Mouse (Mus musculus) small intestine, adult 2 months (tissue): ENCODE measurements at regions not wholly inside any gene's neighbourhood (a gene's known extent, or its start where the extent isn't known, plus 50 kb on each side); places are given as distances from the start of the nearest gene placed in this dataset.

Experiments used
- H3K27ac ChIP-seq: fragments of 200-500 bp; 2 replicates; pipeline ENCODE4 v1.5.1; 2012; ENCODE audit warnings: low read depth, low read length, control low read depth, inconsistent platforms; ENCODE audit not compliant: insufficient read depth
- H3K27me3 ChIP-seq: fragments of 200-500 bp; 2 replicates; pipeline ENCODE4 v1.6.1; 2012; ENCODE audit warnings: mild to moderate bottlenecking, moderate library complexity, low read length, inconsistent platforms; ENCODE audit not compliant: control insufficient read depth, insufficient read depth
- H3K36me3 ChIP-seq: fragments of 200-500 bp; 2 replicates; pipeline ENCODE4 v1.6.1; 2012; ENCODE audit warnings: mild to moderate bottlenecking, low read length, control low read depth, inconsistent platforms; ENCODE audit not compliant: control insufficient read depth, insufficient read depth
- H3K4me1 ChIP-seq: fragments of 200-500 bp; 2 replicates; pipeline ENCODE4 v1.6.1; 2012; ENCODE audit warnings: low read length, inconsistent platforms, mixed read lengths; ENCODE audit not compliant: control insufficient read depth, insufficient read depth, insufficient read length
- H3K4me3 ChIP-seq: fragments of 200-500 bp; 2 replicates; pipeline ENCODE4 v1.5.1; 2012; ENCODE audit warnings: low read depth, mild to moderate bottlenecking, control low read depth, inconsistent platforms, low read length, moderate library complexity
- CTCF ChIP-seq: fragments of 200-500 bp; IDR thresholded peaks from 2 replicates; pipeline ENCODE4 v1.5.1; 2012; ENCODE audit warnings: low read depth, mild to moderate bottlenecking, control low read depth, inconsistent platforms, low read length, moderate library complexity, mixed read lengths; ENCODE audit not compliant: insufficient replicate concordance, insufficient read length; ENCODE audit errors: extremely low read depth
- POLR2A ChIP-seq: fragments of 200-500 bp; IDR thresholded peaks from 2 replicates; pipeline ENCODE4 v1.6.1; 2012; ENCODE audit warnings: low read depth, mild to moderate bottlenecking, control low read depth, inconsistent platforms, low read length, moderate library complexity
- WGBS: fragments of 180-500 bp; shearing (Covaris S2); methylation state at CpG from one replicate; pipeline ENCODE4 v1.1.7; 2018; 5-methylcytosine and 5-hydroxymethylcytosine counted together

DNA sequence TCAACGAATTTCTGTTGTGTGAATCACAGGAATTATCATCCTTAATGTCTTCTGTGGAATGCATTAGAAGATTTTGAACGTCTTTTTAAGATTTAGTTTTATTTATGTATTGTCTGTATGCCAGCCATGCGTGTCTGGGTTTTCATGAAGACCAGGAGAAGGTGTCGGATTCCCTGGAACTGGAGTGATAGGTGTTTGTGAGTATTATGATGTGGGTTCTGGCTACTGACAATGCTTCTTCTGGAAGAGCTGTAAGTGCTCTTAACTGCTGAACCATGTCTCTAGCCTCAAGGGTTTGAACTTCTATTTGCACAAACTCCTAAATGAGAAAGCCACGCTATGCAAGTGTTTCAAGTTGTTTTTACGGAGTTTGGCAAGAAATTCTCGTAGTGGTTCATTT lies 296.5 kb downstream of the Sdhaf3 start:
- Histone ChIP-seq H3K27me3 (no peaks in the 10 kb centered on the region), H3K4me1 (no peaks in the 10 kb centered on the region), H3K4me3 (no peak overlapping the region), H3K36me3 (no peaks in the 10 kb centered on the region), H3K27ac (no peak overlapping the region)
- TF ChIP-seq POLR2A (no peak), CTCF (no peak)
- 63% methylated on average over 7 of the region's 7 CpGs for WGBS

DNA sequence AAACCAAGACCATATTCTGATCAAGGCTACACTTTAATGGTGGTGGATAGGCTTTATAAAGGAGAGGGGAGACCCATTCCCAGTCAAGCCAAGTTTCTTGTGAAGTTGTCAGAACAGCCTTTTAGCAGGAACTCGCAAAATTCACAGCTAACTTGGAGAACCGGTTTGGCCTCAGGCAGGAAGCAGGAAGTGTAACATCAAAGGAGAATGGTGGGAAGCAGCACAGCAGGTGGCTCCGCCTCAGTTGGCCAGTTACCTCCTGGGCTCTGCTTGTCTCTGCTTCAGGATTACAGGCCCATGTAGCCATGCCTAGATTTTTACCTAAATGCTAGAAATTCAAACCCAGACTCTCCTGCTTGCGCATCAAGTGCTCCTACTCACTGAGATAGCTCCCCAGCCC lies 277.2 kb upstream of the Tac1 start:
- TF ChIP-seq CTCF: no peak
- TF ChIP-seq POLR2A: no peak
- 33% methylated on average over 4 of the region's 4 CpGs for WGBS
- Histone ChIP-seq H3K27me3 (no peaks in the 10 kb centered on the region), H3K4me1 (no peaks in the 10 kb centered on the region), H3K4me3 (no peak overlapping the region), H3K36me3 (no peaks in the 10 kb centered on the region), H3K27ac (no peak overlapping the region)

DNA sequence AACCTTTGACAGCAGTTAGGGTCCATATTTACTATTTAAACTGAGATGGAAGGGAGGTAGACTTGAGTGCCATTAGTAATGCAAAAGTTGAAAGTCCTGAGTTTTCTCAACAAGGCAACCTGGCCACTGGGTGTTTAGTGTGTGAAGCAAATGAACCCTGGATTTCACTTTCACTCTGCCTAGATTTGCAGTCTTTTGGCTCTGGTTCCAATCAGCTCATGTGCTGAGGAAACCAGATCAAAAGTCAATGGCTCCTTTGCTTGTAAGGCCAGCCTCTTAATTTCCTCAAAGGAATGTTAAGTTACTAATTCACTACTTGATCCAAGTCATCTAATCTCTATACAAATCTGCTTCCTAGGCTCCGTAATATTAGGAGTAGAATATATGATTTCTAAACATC lies 247.7 kb upstream of the Tac1 start:
- WGBS: 63% methylated on average over 1 of the region's 1 CpGs
- TF ChIP-seq CTCF (no peak), POLR2A (no peak)
- no peaks in the 10 kb centered on the region for H3K27me3 ChIP-seq
- H3K27ac ChIP-seq: no peak overlapping the region
- no peak overlapping the region for H3K4me3 ChIP-seq
- H3K4me1 ChIP-seq: peaks cover 3% of the 10 kb centered on the region; the same call in 1 of the 2 replicates
- H3K36me3 ChIP-seq: no peaks in the 10 kb centered on the region

DNA sequence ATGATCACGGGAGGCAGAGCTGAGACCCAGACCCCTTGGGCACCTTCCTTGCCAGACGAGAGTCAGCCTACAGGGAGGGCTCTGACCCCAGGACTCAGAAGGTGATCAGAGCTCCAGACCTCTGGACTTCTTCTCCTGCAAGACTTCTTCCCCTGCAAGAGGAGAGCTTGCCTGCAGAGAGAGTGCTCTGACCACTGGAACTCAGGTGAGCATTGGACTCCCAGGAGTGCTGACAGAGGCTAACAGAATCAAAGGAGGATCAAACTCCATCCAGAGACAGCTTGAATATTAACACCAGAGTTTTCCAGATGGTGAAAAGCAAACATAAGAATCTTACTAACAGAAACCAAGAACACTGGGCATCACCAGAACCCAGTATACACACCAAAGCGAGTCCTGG lies 241.2 kb upstream of the Tac1 start:
- TF ChIP-seq CTCF (no peak), POLR2A (no peak)
- WGBS: 72% methylated on average over 3 of the region's 3 CpGs

DNA sequence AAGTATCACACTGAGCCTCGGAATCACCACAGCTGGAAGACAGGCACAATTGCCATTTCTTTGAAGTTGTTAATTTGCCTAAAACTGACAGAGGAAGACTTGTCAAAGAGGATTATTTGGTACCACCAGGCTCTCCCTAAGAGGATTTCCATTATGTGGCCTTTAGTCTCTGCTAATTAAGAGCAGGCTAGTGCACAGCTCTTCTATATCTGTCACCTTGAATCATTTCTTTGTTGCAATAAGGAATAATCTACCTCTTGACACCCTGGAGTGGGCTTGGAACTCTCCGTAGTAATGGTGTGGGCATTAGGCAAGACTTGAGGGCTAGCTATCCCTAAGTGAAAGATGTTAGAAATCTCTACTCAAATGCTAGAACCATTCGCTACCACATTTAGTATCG lies 227.7 kb upstream of the Tac1 start:
- no peaks in the 10 kb centered on the region for H3K4me1 ChIP-seq
- no peaks in the 10 kb centered on the region for H3K36me3 ChIP-seq
- 68% methylated on average over 4 of the region's 4 CpGs for WGBS
- TF ChIP-seq CTCF (no peak), POLR2A (no peak)
- H3K27ac ChIP-seq: no peak overlapping the region
- no peak overlapping the region for H3K4me3 ChIP-seq
- no peaks in the 10 kb centered on the region for H3K27me3 ChIP-seq

More for the DNA sequence above, 241.2 kb upstream of the Tac1 start:
- Histone ChIP-seq H3K27ac (no peak overlapping the region), H3K4me3 (no peak overlapping the region), H3K4me1 (no peaks in the 10 kb centered on the region), H3K27me3 (no peaks in the 10 kb centered on the region), H3K36me3 (no peaks in the 10 kb centered on the region)

DNA sequence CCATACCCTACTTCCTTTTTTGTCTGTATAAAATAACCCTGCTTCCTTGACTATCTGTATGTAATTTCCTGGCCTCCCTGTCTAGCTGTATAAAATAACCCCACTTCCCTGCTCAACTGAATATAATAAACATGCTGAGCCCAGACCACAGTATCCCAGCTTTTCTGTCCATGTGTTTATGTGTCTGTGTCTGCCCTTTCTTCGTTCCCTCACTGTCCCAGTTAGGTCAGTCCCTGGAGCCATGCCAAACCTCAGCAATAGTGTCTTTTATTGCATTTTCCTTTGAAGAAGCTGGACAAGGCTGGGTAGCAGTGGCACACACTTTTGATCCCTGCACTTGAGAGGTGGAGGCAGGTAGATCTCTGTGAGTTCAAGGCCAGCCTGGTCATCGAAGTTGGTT lies 198.0 kb upstream of the Tac1 start:
- no peak for TF ChIP-seq POLR2A
- no peak for TF ChIP-seq CTCF
- H3K27me3 ChIP-seq: no peaks in the 10 kb centered on the region
- H3K4me1 ChIP-seq: no peaks in the 10 kb centered on the region
- 34% methylated on average over 2 of the region's 2 CpGs for WGBS
- no peaks in the 10 kb centered on the region for H3K36me3 ChIP-seq
- H3K4me3 ChIP-seq: no peak overlapping the region
- H3K27ac ChIP-seq: no peak overlapping the region

DNA sequence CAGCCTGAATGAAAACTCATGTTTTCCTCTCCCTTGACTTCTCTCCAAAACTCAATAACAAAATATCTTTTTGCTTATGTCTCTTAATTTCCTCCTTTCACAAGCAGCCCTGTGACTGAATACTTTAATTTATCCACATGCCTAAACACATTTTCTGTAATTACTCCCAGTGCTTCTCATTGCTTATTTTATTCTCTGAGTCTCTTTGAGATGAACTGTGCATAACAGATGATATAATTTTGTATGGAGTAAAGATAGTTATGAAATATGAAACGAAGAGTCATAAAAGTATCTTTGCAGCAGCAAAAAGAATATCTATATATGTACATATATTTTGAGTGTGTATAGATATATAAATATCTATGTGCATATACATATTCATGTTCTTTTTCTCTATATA lies 187.5 kb upstream of the Tac1 start:
- TF ChIP-seq POLR2A: no peak
- TF ChIP-seq CTCF: no peak
- no peaks in the 10 kb centered on the region for H3K27me3 ChIP-seq
- no peak overlapping the region for H3K27ac ChIP-seq
- no peaks in the 10 kb centered on the region for H3K4me1 ChIP-seq
- no peak overlapping the region for H3K4me3 ChIP-seq
- WGBS: 69% methylated on average over 1 of the region's 1 CpGs
- no peaks in the 10 kb centered on the region for H3K36me3 ChIP-seq

DNA sequence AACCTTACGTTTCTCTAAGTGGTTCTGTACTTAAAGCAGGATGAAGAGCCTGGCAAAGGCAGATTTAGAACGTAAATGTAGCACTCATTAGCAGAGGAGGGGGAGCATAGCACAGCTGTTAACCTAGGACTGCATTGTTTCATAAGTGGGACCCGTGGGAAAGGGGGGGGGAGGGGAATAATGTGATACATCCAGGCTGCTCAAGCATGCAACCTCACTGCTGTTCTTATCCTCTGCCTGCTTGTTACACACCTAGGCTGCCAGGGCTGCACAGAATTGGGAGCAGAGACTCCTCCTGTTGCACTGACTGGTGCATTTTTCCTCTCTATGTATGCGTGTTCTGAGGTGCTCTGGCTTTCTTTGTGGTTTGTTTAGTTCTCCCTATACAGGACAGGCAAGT lies 180.1 kb upstream of the Tac1 start:
- TF ChIP-seq CTCF: no peak
- TF ChIP-seq POLR2A: no peak
- Histone ChIP-seq H3K27me3 (no peaks in the 10 kb centered on the region), H3K27ac (no peak overlapping the region), H3K4me1 (no peaks in the 10 kb centered on the region), H3K4me3 (no peak overlapping the region), H3K36me3 (no peaks in the 10 kb centered on the region)
- WGBS: 41% methylated on average over 4 of the region's 4 CpGs
